ENCODE assay signal across 11 mouse cellular contexts in the genomic region with DNA sequence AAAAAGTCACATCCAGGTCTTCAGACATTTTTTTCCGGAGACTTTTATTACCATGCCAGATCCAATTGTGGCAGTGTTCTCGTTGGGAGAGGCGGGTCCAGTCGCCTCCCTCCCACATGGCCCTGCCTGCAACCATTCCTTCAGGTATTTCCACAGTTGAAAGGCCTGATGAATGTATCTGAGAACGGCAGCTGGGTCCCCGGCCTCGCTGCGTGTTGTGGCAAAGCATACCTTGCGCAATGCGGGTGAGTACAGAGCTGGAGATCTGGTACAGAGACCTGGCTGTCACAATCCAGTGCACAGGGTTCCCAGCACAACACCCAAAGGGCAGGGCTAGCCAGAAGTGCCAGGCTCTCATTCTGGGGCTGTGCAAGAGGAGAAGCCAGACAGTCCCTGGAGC.
A peak's percentile ranks its signal among the peaks of the same experiment; 100 is the strongest.
DNase-seq lines count a peak whose midpoint lies in the region; ATAC-seq and TF ChIP-seq lines count a peak whose summit lies in the region.
"Had no signal": no experiment of that assay in that cellular context is flagged by ENCODE, and none has a peak within 500 bp of the region (broad histone marks: within the 10 kb centered on the region; RNA-seq: fewer than 3 reads in every experiment).

No protein-coding gene starts in this region.

- H3K27ac ChIP-seq in liver, embryonic 15.5 days (replicated peaks) = no peak overlapping the region
- H3K27ac ChIP-seq in heart, adult 2 months = no peak overlapping the region

- WGBS in liver, embryonic 15.5 days (ENCODE audit: insufficient replicate concordance) = 52% methylated on average over 10 of the region's 10 CpGs
- WGBS in heart, adult 2 months = 82% methylated on average over 10 of the region's 10 CpGs

- TF ChIP-seq EP300 in heart, adult 2 months (IDR thresholded peaks at IDR 0.05; ENCODE audit: insufficient read depth, low read depth, low read length) = no peak

- H3K27me3 ChIP-seq in liver, embryonic 15.5 days = no peaks in the 10 kb centered on the region
- no peaks in the 10 kb centered on the region for H3K27me3 ChIP-seq in heart, adult 2 months (ENCODE audit: control insufficient read depth, insufficient read depth, low read length)

- 0 out of 2 replicates have a peak, but pooled peaks have one; percentile 37 for ATAC-seq in liver, embryonic 15.5 days (ENCODE audit: insufficient read depth)

- H3K4me3 ChIP-seq in liver, embryonic 15.5 days (replicated peaks) = no peak overlapping the region
- no peak overlapping the region for H3K4me3 ChIP-seq in heart, adult 2 months

- no peak overlapping the region for H3K4me2 ChIP-seq in liver, embryonic 15.5 days

- no peak for TF ChIP-seq CTCF in heart, adult 2 months (IDR thresholded peaks at IDR 0.05)

- intact Hi-C loops in heart, adult 2 months (cut with DNase I) = no loop called here
- intact Hi-C loops in left cerebral cortex, postnatal 4 days (cut with DNase I) = no loop called here

- H3K79me2 ChIP-seq in heart, adult 2 months (replicated peaks; ENCODE audit: control insufficient read depth, insufficient read depth, low read length) = no peaks in the 10 kb centered on the region; the same call in 1 of the 2 replicates

- H3K9me3 ChIP-seq in liver, embryonic 15.5 days (replicated peaks) = no peaks in the 10 kb centered on the region

- no peaks in the 10 kb centered on the region for H3K36me3 ChIP-seq in liver, embryonic 15.5 days (replicated peaks)
- H3K36me3 ChIP-seq in heart, adult 2 months (ENCODE audit: control insufficient read depth, insufficient read depth, low read length) = no peaks in the 10 kb centered on the region; the same call in 1 of the 2 replicates

- TF ChIP-seq POLR2A in heart, adult 2 months (IDR thresholded peaks at IDR 0.05; ENCODE audit: insufficient read depth, low read depth, low read length) = no peak

- no peaks in the 10 kb centered on the region; the same call in 1 of the 2 replicates for H3K4me1 ChIP-seq in liver, embryonic 15.5 days (replicated peaks)
- peaks cover 2% of the 10 kb centered on the region for H3K4me1 ChIP-seq in heart, adult 2 months (ENCODE audit: control insufficient read depth, insufficient read depth, low read length)

- peak; percentile 19 for DNase-seq in adrenal gland, adult 8-10 months
- no peak for DNase-seq in adrenal gland, postnatal 4 days (ENCODE audit: low spot score in 2 of 2)
- DNase-seq in kidney, adult 8-10 months = peak; percentile 55 to 73
- DNase-seq in urinary bladder, adult 2 months (ENCODE audit: low spot score) = peak; percentile 64
- no peak for DNase-seq in heart, adult 2 months
- DNase-seq in cerebellum, adult 11 months = no peak
- DNase-seq in left cerebral cortex, postnatal 4 days = no peak
- DNase-seq: embryo, embryonic 11 days; gastrocnemius, postnatal 14 days; thymus, adult 2 months had no signal

- no peak overlapping the region for H3K9ac ChIP-seq in liver, embryonic 15.5 days
- H3K9ac ChIP-seq in heart, adult 2 months (ENCODE audit: low read depth, low read length) = no peak overlapping the region

Comparison
In these comparisons a context has a peak if more than half of its experiments do, and no peak if none do; other contexts are left out.
1. DNase-seq: peak in adrenal gland, adult 8-10 months (single experiment), kidney, adult 8-10 months (2 of 2) and urinary bladder, adult 2 months (single experiment); none in adrenal gland, postnatal 4 days (0 of 2), heart, adult 2 months (0 of 2), cerebellum, adult 11 months (single experiment) and left cerebral cortex, postnatal 4 days (single experiment).